Comparison of ENCODE assay signal across 1 mouse cellular context in the genomic region with DNA sequence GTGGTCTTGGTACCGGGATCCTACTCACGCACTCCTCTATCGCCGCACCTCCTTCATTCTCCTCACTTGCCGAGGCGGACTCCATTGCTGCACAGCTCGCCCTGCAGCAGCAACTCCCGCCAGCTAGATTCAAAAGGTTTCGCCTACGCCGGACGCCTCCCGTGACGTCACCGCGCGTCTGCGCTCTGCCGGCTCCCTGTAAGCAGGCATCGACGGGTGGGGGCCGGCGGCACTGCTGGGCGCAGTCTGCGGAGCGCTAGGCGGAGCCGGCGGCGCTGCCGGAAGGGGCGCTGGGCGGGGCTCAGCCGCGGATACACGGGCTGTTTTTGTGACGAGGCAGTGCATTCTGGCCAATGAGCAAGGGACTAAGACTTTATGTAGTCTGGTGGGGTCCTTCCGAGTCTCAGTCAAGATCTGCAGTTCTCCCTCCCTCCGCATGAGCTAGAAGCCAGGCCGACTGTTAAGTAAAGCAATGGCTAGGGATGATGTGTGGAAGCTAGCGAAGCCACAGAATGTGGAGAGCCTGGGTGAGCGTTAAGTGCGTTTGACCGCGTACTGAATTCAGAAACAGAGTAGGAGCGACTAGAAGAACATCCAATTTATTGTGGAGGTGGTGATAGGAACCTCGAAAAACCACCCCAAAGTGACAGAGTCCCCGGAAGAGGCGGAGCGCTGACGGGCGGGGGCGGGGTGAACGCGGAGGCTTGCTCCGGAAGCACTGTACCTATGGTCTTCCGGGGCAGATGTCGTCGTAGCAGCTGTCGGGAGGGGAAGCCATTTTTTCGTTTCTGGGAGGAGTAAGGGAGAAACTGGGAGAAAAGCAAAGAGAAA.
TF ChIP-seq lines count a peak whose summit lies in the region.

Gene Mastl (minus strand): TSS at position 248 of the 831 bp plus-strand sequence.
Gene Yme1l1 (plus strand): TSS at position 593 of the 831 bp plus-strand sequence.

TF ChIP-seq in CH12.LX, 34 proteins besides CTCF, POLR2A, EP300 and RAD21 (continued from another document):
- TF ChIP-seq ZC3H11A (IDR thresholded peaks at IDR 0.05; ENCODE audit: low read depth, low read length) (no peak), BHLHE40 (IDR thresholded peaks at IDR 0.05; ENCODE audit: low read depth, low read length) (no peak), POLR2AphosphoS2 (IDR thresholded peaks at IDR 0.05; ENCODE audit: low read depth, low read length) (peak; percentile 95), MAFK (IDR thresholded peaks at IDR 0.05; ENCODE audit: insufficient replicate concordance, low read length) (no peak), MAZ (IDR thresholded peaks at IDR 0.05; ENCODE audit: low read depth, low read length) (peak; percentile 87), ZKSCAN1 (IDR thresholded peaks at IDR 0.05; ENCODE audit: borderline replicate concordance, low read depth, low read length) (no peak), ZMIZ1 (IDR thresholded peaks at IDR 0.05; ENCODE audit: low read depth, low read length) (peak; percentile 88; the same call in 1 of the 2 replicates), RCOR1 (conservative IDR thresholded peaks at IDR 0.05; ENCODE audit: low read depth, low read length) (no peak), MEF2A (IDR thresholded peaks at IDR 0.05; ENCODE audit: borderline replicate concordance, low read depth, low read length) (0 out of 2 replicates have a peak, but pooled peaks have one; percentile 10), E2F4 (IDR thresholded peaks at IDR 0.05; ENCODE audit: insufficient replicate concordance, low read depth, low read length) (peak; percentile 89; the same call in 1 of the 2 replicates), GABPA (IDR thresholded peaks at IDR 0.05; ENCODE audit: insufficient replicate concordance, low read depth, low read length) (no peak; the same call in 1 of the 2 replicates), SIN3A (IDR thresholded peaks at IDR 0.05; ENCODE audit: low read length) (peak; percentile 90), HCFC1 (IDR thresholded peaks at IDR 0.05; ENCODE audit: low read depth, low read length) (peak; percentile 92), SMC3 (IDR thresholded peaks at IDR 0.05; ENCODE audit: low read depth, low read length) (no peak), UBTF (IDR thresholded peaks at IDR 0.05; ENCODE audit: low read depth, low read length) (0 out of 2 replicates have a peak, but pooled peaks have one; percentile 7), MYC (IDR thresholded peaks at IDR 0.05; ENCODE audit: low read depth, low read length) (peak; percentile 60; the same call in 1 of the 2 replicates), NRF1 (IDR thresholded peaks at IDR 0.05; ENCODE audit: low read depth, low read length) (peak; percentile 91), KAT2A (IDR thresholded peaks at IDR 0.05; ENCODE audit: insufficient replicate concordance, low read length) (peak; percentile 93; the same call in 1 of the 2 replicates), MXI1 (IDR thresholded peaks at IDR 0.05; ENCODE audit: low read depth, low read length) (peak; percentile 75), CHD1 (IDR thresholded peaks at IDR 0.05; ENCODE audit: low read depth, low read length) (peak; percentile 97), USF2 (conservative IDR thresholded peaks at IDR 0.05; ENCODE audit: low read depth, low read length) (no peak), ETS1 (conservative IDR thresholded peaks at IDR 0.05; ENCODE audit: low read depth, low read length) (peak; percentile 33; the same call in 1 of the 2 replicates), MAX (IDR thresholded peaks at IDR 0.05; ENCODE audit: low read length) (peak; percentile 42), PAX5 (IDR thresholded peaks at IDR 0.05; ENCODE audit: low read length) (no peak), CHD2 (IDR thresholded peaks at IDR 0.05; ENCODE audit: low read length) (peak; percentile 95), TBP (conservative IDR thresholded peaks at IDR 0.05; ENCODE audit: low read depth, low read length) (peak; percentile 92), ELF1 (IDR thresholded peaks at IDR 0.05; ENCODE audit: low read depth, low read length) (peak; percentile 73), IRF4 (IDR thresholded peaks at IDR 0.05; ENCODE audit: low read depth, low read length) (peak; percentile 63)
